Mouse (Mus musculus) testis, adult 2 months (tissue): Measurements from ENCODE around the gene Serpinf1. TPM values are rescaled to one million over a fixed set of nuclear protein-coding genes. Genes with fewer than 3 reads are reported as not detected.
A peak's percentile ranks its signal among the peaks of the same experiment; 100 is the strongest.
"Not testable (repeated sequence)": the region's sequence is repeated elsewhere in the genome, so short reads cannot be mapped to it uniquely, and the experiment has no call there.

Source experiments
- H3K27ac ChIP-seq: fragments of 200-500 bp; 2 replicates; pipeline ENCODE4 v1.5.1; 2012; ENCODE audit warnings: low read depth, low read length; ENCODE audit not compliant: control insufficient read depth, insufficient read depth
- H3K27me3 ChIP-seq: fragments of 200-500 bp; 2 replicates; pipeline ENCODE4 v1.6.1; 2012; ENCODE audit warnings: mild to moderate bottlenecking, low read length, moderate library complexity; ENCODE audit not compliant: control insufficient read depth, insufficient read depth
- H3K36me3 ChIP-seq: fragments of 200-500 bp; 2 replicates; pipeline ENCODE4 v1.6.1; 2012; ENCODE audit warnings: mild to moderate bottlenecking, low read length; ENCODE audit not compliant: control insufficient read depth, insufficient read depth
- H3K4me1 ChIP-seq: fragments of 200-500 bp; 2 replicates; pipeline ENCODE4 v1.6.1; 2012; ENCODE audit warnings: low read length; ENCODE audit not compliant: control insufficient read depth, insufficient read depth
- H3K4me3 ChIP-seq: fragments of 200-500 bp; 2 replicates; pipeline ENCODE4 v1.5.1; 2012; ENCODE audit warnings: low read depth, mild to moderate bottlenecking, low read length, moderate library complexity, mixed read lengths; ENCODE audit not compliant: control insufficient read depth
- CTCF ChIP-seq: fragments of 200-500 bp; IDR thresholded peaks from 2 replicates; pipeline ENCODE4 v1.5.1; 2012; ENCODE audit warnings: low read depth, mild to moderate bottlenecking, inconsistent platforms, low read length, moderate library complexity; ENCODE audit not compliant: control insufficient read depth, insufficient read depth, insufficient replicate concordance
- POLR2A ChIP-seq: fragments of 200-500 bp; IDR thresholded peaks from 2 replicates; pipeline ENCODE4 v1.6.1; 2012; ENCODE audit warnings: low read depth, mild to moderate bottlenecking, inconsistent platforms, low read length, moderate library complexity; ENCODE audit not compliant: control insufficient read depth
- polyA plus RNA-seq: library from polyadenylated mRNA; depleted of rRNA; stranded (reverse); fragments of >200 nt; gene quantifications from 2 replicates; pipeline ENCODE4 v1.2.3, GENCODE M21; 2012

Gene Serpinf1
- polyA plus RNA-seq, 1 experiment: 13.3 TPM

DNA sequence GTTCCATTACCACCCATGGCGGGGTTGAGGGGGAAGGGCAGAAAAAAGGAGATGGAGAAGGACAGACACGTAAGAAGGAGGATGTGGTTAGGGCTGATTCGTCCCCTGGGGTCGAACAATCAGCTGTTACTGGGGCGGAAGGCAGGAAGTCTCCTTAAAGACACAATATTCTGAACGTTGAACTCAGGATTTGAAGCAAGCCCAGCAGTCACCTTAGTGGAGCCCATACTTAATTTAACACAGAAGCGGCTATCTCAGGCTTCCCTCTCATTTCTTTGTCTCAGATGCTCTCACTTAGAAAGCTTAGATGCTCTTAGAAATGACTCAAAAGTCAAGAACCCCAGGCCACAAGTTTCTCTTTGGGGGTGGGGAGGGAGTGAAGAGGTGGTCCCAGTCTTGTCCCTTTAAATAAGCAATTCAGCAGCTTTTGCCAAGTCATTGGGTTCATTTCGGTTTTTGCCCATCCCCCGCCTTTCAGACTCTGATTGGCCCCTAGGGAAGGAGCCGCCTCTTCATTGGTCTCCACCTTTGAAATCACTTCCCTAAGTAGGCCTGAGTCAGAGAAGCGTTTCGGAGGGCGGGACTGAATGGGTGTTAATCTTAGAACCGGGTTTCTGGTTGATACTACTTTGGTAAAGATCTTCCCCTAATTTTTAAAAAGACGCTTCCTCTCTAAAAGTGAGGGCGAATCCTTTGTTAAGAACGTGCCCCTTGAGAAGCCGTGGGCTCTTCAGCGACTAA is 37.8 kb upstream of the Serpinf1 start:
- no peaks in the 10 kb centered on the region for H3K27me3 ChIP-seq
- peak overlapping the region; percentile 95 for H3K27ac ChIP-seq
- H3K36me3 ChIP-seq: no peaks in the 10 kb centered on the region
- TF ChIP-seq POLR2A (peak; percentile 22; the same call in 1 of the 2 replicates), CTCF (no peak)
- H3K4me1 ChIP-seq: peaks cover 36% of the 10 kb centered on the region
- H3K4me3 ChIP-seq: peak overlapping the region; percentile 85

DNA sequence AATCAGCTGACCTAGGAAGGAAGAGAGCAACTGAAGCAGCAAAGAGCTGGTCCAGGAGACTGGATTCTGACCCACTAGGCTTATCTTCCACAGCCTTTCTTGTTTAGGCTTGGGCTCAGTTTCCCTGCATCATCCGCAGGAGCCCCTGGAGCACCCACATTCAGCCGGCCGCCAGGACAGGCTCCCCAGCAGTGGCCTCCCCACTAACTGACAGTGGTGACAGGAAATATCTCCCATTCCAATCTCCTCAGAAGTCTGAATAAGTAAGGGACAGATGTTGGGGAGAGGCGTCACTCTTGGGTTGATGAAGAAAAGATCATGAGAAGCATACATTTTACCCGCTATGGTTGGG is 37.2 kb upstream of the Serpinf1 start:
- Histone ChIP-seq H3K36me3 (no peaks in the 10 kb centered on the region), H3K4me1 (peaks cover 34% of the 10 kb centered on the region), H3K27ac (peak overlapping the region; percentile 95), H3K4me3 (peak overlapping the region; percentile 41), H3K27me3 (no peaks in the 10 kb centered on the region)
- no peak for TF ChIP-seq CTCF
- TF ChIP-seq POLR2A: no peak

- H3K4me3 ChIP-seq: no peak overlapping the region
- no peaks in the 10 kb centered on the region for H3K36me3 ChIP-seq
- H3K4me1 ChIP-seq: peaks cover 38% of the 10 kb centered on the region
- no peaks in the 10 kb centered on the region for H3K27me3 ChIP-seq
- no peak for TF ChIP-seq CTCF
- TF ChIP-seq POLR2A: no peak
- H3K27ac ChIP-seq: peak overlapping the region; percentile 95; the same call in 1 of the 2 replicates
Observed at GRCm38 (mm10) chr11:75459141-75459711, 36.7 kb upstream of the Serpinf1 start.

DNA sequence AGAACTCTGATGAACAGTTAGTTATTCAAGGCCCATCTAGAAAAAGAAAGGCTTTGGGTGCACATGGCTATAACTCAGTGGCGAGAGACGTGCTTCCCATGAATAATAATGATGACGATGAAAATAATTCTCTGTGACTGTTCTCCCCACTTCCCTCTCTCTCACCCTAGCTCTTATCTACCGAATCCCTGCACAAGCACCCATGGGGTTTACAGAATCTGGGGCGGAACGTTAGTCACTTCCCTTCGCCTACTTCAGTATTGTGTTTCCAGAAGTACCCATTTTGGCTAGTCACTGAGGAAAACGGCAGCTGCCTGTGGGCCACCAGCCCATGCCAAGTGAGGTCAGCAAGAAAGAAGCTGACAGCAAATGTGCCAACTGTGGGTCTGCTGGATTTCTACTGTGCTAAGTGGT is 36.1 kb upstream of the Serpinf1 start:
- Histone ChIP-seq H3K4me1 (peaks cover 42% of the 10 kb centered on the region), H3K27me3 (no peaks in the 10 kb centered on the region), H3K27ac (no peak overlapping the region), H3K36me3 (no peaks in the 10 kb centered on the region), H3K4me3 (no peak overlapping the region)
- TF ChIP-seq CTCF (no peak), POLR2A (no peak)

GRCm38 (mm10) chr11:75458169-75458568 is 35.7 kb upstream of the Serpinf1 start:
- peaks cover 38% of the 10 kb centered on the region for H3K4me1 ChIP-seq
- TF ChIP-seq CTCF (no peak; the same call in 1 of the 2 replicates), POLR2A (no peak)
- H3K36me3 ChIP-seq: no peaks in the 10 kb centered on the region
- H3K4me3 ChIP-seq: no peak overlapping the region
- H3K27me3 ChIP-seq: no peaks in the 10 kb centered on the region
- H3K27ac ChIP-seq: no peak overlapping the region

- Histone ChIP-seq H3K27ac (no peak overlapping the region), H3K4me1 (peaks cover 26% of the 10 kb centered on the region), H3K27me3 (no peaks in the 10 kb centered on the region), H3K36me3 (no peaks in the 10 kb centered on the region), H3K4me3 (no peak overlapping the region)
- TF ChIP-seq CTCF (no peak), POLR2A (no peak)
Observed at GRCm38 (mm10) chr11:75456440-75456871, 34.0 kb upstream of the Serpinf1 start.

DNA sequence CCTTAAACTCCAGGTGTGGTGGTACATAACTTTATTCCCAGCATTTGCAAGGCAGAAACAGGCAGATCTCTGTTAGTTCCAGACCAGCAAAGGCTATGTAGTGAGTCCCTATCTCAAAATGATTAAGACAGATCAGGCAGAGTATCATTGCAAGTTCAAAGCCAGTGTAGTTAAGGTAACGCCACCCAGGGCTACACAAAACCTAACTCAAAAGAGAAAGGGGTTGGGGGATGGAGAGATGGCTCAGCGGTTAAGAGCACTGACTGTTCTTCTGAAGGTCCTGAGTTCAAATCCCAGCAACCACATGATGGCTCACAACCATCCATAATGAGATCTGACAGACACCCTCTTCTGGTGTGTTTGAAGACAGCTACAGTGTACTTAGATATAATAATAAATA is 33.5 kb upstream of the Serpinf1 start:
- H3K27ac ChIP-seq, H3K27me3 ChIP-seq, H3K36me3 ChIP-seq, H3K4me3 ChIP-seq: not testable (repeated sequence)
- H3K4me1 ChIP-seq: peaks cover 26% of the 10 kb centered on the region
